Comparison of ENCODE assay signal across 10 mouse cellular contexts in the genomic region with DNA sequence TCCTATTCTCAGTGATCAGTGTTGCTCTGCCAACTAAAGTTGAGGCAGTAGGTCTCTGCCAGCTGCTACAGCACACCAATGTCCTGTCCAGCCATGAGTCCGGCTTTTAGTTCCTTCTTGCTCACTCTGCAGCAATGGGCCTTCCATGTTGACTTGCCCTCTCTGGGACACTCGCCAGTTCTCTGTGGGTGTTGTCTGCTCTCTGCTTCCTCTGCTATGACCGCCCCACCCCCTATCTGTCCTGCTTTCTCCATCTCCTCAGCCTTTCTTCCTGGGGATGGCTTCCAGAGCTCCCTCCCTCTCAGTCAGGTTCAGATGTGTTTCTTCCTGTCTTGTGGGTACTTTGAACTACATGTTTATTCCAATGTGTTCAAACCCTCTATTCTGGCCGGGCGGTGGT. TPM values are rescaled to one million over a fixed set of nuclear protein-coding genes. Genes with fewer than 3 reads are reported as not detected.
DNase-seq lines count a peak whose midpoint lies in the region; ATAC-seq and TF ChIP-seq lines count a peak whose summit lies in the region.
"Had no signal": no experiment of that assay in that cellular context is flagged by ENCODE, and none has a peak within 500 bp of the region (broad histone marks: within the 10 kb centered on the region; RNA-seq: fewer than 3 reads in every experiment).

No protein-coding gene starts in this region.

- no peaks in the 10 kb centered on the region for H3K27me3 ChIP-seq in heart, postnatal 0 days (ENCODE audit: control insufficient read depth, insufficient read depth, low read length)
- H3K27me3 ChIP-seq: embryonic facial prominence, embryonic 13.5 days had no signal

- no peak overlapping the region for H3K4me2 ChIP-seq in heart, postnatal 0 days (ENCODE audit: low read depth, low read length)
- H3K4me2 ChIP-seq: embryonic facial prominence, embryonic 13.5 days had no signal

- ATAC-seq in heart, postnatal 0 days (ENCODE audit: insufficient read depth, low read depth): no peak
- no peak for ATAC-seq in inflammation-experienced regulatory T-cells, adult 6 months

- H3K9me3 ChIP-seq in heart, postnatal 0 days (replicated peaks; ENCODE audit: control insufficient read depth, low read length): no peaks in the 10 kb centered on the region
- H3K9me3 ChIP-seq: embryonic facial prominence, embryonic 13.5 days had no signal

- 76% methylated on average over 5 of the region's 5 CpGs for WGBS in heart, postnatal 0 days

- intact Hi-C loops in left cerebral cortex, postnatal 14 days (cut with DNase I): no loop called here

- H3K9ac ChIP-seq in heart, postnatal 0 days (replicated peaks; ENCODE audit: low read depth, low read length): no peak overlapping the region
- H3K9ac ChIP-seq: embryonic facial prominence, embryonic 13.5 days had no signal

- no peak for TF ChIP-seq EP300 in heart, postnatal 0 days (IDR thresholded peaks at IDR 0.05; ENCODE audit: low read depth)

- H3K4me3 ChIP-seq in heart, postnatal 0 days (ENCODE audit: low read depth, low read length): no peak overlapping the region
- H3K4me3 ChIP-seq: embryonic facial prominence, embryonic 13.5 days; myocyte had no signal

- peak; percentile 64 to 67 for DNase-seq in left cerebral cortex, postnatal 14 days (ENCODE audit: low spot score in 2 of 2)
- no peak for DNase-seq in left cerebral cortex, adult 18-20 months (ENCODE audit: low spot score in 2 of 2)
- DNase-seq in adrenal gland, postnatal 36 days: peak; percentile 60 to 74
- DNase-seq in heart, postnatal 0 days (ENCODE audit: low spot score): no peak
- DNase-seq in lung, postnatal 25 days (ENCODE audit: low spot score): peak; percentile 89
- DNase-seq in ovary, postnatal 10 days (ENCODE audit: low spot score): no peak
- DNase-seq in thymus, adult 18-20 months: no peak

- H3K36me3 ChIP-seq in heart, postnatal 0 days (replicated peaks; ENCODE audit: control insufficient read depth, insufficient read depth, low read length): peaks cover under 1% of the 10 kb centered on the region; the same call in 1 of the 2 replicates

- H3K4me1 ChIP-seq in heart, postnatal 0 days (ENCODE audit: control insufficient read depth, insufficient read depth): peaks cover 12% of the 10 kb centered on the region

- peak overlapping the region; percentile 3; the same call in 1 of the 2 replicates for H3K27ac ChIP-seq in heart, postnatal 0 days (ENCODE audit: low read depth)
- H3K27ac ChIP-seq: embryonic facial prominence, embryonic 13.5 days had no signal

- TF ChIP-seq CTCF in heart, postnatal 0 days (IDR thresholded peaks at IDR 0.05; ENCODE audit: low read depth): no peak

RNA-seq across cellular contexts. Expression of a gene that starts 1.7 kb away (rescaled TPM):
- 10 to 100 TPM; 20.8 to 24.5 TPM for total RNA-seq in left cerebral cortex, postnatal 14 days (2021)
- 10 to 100 TPM; 14.8 to 19.2 TPM for total RNA-seq in left cerebral cortex, adult 18-20 months (2021)
- 10 to 100 TPM; 38.3 to 43.8 TPM for total RNA-seq in adrenal gland, postnatal 36 days (2021)
- total RNA-seq in heart, postnatal 0 days (2014; rRNA removed; ENCODE audit: low replicate concordance): 54.2 and 54.6 TPM in 2 replicates
- polyA plus RNA-seq in heart, postnatal 0 days (2015; fragmentation: Nextera tagmentation; extraction: Ambion mirVana): 36.2 and 38.2 TPM in 2 replicates
- polyA plus RNA-seq in inflammation-experienced regulatory T-cells, adult 6 months (2017; shearing (Covaris generic)): 10 to 100 TPM; 63.1 to 97.7 (median 70.1) TPM

RNA-seq across cellular contexts. Expression of a gene that starts 36.6 kb away (rescaled TPM):
- 10 to 100 TPM; 43.7 to 43.9 TPM for total RNA-seq in left cerebral cortex, postnatal 14 days (2021)
- total RNA-seq in left cerebral cortex, adult 18-20 months (2021): 10 to 100 TPM; 41.5 to 45.7 TPM
- 100 to 1,000 TPM; 128 to 134 TPM for total RNA-seq in adrenal gland, postnatal 36 days (2021)
- total RNA-seq in heart, postnatal 0 days (2014; rRNA removed; ENCODE audit: low replicate concordance): 3.6 and 9.2 TPM in 2 replicates
- polyA plus RNA-seq in heart, postnatal 0 days (2015; fragmentation: Nextera tagmentation; extraction: Ambion mirVana): 75.8 and 76.0 TPM in 2 replicates
- polyA plus RNA-seq in inflammation-experienced regulatory T-cells, adult 6 months (2017; shearing (Covaris generic)): 10 to 100 TPM; 46.4 to 53.4 (median 46.5) TPM

RNA-seq across cellular contexts. Expression of a gene that starts 48.6 kb away (rescaled TPM):
- 1 to 10 TPM in 1 of 2 experiments, under 1 TPM in 1; 0.47 to 1.5 TPM for total RNA-seq in left cerebral cortex, postnatal 14 days (2021)
- 1 to 10 TPM in 1 of 2 experiments, under 1 TPM in 1; 0.74 to 1.3 TPM for total RNA-seq in left cerebral cortex, adult 18-20 months (2021)
- total RNA-seq in adrenal gland, postnatal 36 days (2021): 1 to 10 TPM; 3.6 to 5.2 TPM
- 3.4 and 10.9 TPM in 2 replicates for total RNA-seq in heart, postnatal 0 days (2014; rRNA removed; ENCODE audit: low replicate concordance)
- 0.46 and 0.85 TPM in 2 replicates for polyA plus RNA-seq in heart, postnatal 0 days (2015; fragmentation: Nextera tagmentation; extraction: Ambion mirVana)
- 10 to 100 TPM; 19.2 to 34.4 (median 32.0) TPM for polyA plus RNA-seq in inflammation-experienced regulatory T-cells, adult 6 months (2017; shearing (Covaris generic))

Comparison
In these comparisons a context has a peak if more than half of its experiments do, and no peak if none do; other contexts are left out.
1. DNase-seq: peak in left cerebral cortex, postnatal 14 days (2 of 2), adrenal gland, postnatal 36 days (2 of 2) and lung, postnatal 25 days (single experiment); none in left cerebral cortex, adult 18-20 months (0 of 2), heart, postnatal 0 days (single experiment), ovary, postnatal 10 days (single experiment) and thymus, adult 18-20 months (0 of 2).